Mouse (Mus musculus) megakaryocyte, embryonic 14.5 days (primary cell): ENCODE measurements around the gene 4931429L15Rik. TPM values are rescaled to one million over a fixed set of nuclear protein-coding genes. Genes with fewer than 3 reads are reported as not detected.
"Not testable (repeated sequence)": the region's sequence is repeated elsewhere in the genome, so short reads cannot be mapped to it uniquely, and the experiment has no call there.

ENCODE experiments used
- H3K27me3 ChIP-seq: replicated peaks from 2 replicates; pipeline ENCODE3; 2012; ENCODE audit warnings: inconsistent platforms
- H3K36me3 ChIP-seq: replicated peaks from 2 replicates; pipeline ENCODE3; 2012; ENCODE audit warnings: low read length, inconsistent platforms, mixed read lengths
- H3K4me1 ChIP-seq: 2 replicates; pipeline ENCODE4 v1.6.1; 2012; ENCODE audit warnings: inconsistent platforms
- H3K4me3 ChIP-seq: replicated peaks from 2 replicates; pipeline ENCODE3; 2012; ENCODE audit warnings: moderate library complexity, mild to moderate bottlenecking, inconsistent platforms
- H3K9me3 ChIP-seq: 2 replicates; pipeline ENCODE4 v1.6.1; 2012; ENCODE audit warnings: inconsistent platforms
- FLI1 ChIP-seq: IDR thresholded peaks from 2 replicates; pipeline ENCODE4 v1.6.1; 2012; ENCODE audit warnings: low read length, inconsistent platforms, mixed read lengths
- GATA1 ChIP-seq: IDR thresholded peaks from 3 replicates; pipeline ENCODE4 v1.6.1; 2012; ENCODE audit warnings: mixed read lengths, low read length, inconsistent platforms, borderline replicate concordance
- polyA plus RNA-seq: library from polyadenylated mRNA; stranded (reverse); fragments of >175 nt; gene quantifications from 2 replicates; pipeline ENCODE4 v1.2.3, GENCODE M21; 2012; ENCODE audit warnings: low replicate concordance; ENCODE audit not compliant: insufficient read depth

4931429L15Rik gene
- not detected in 2 replicates for polyA plus RNA-seq

DNA sequence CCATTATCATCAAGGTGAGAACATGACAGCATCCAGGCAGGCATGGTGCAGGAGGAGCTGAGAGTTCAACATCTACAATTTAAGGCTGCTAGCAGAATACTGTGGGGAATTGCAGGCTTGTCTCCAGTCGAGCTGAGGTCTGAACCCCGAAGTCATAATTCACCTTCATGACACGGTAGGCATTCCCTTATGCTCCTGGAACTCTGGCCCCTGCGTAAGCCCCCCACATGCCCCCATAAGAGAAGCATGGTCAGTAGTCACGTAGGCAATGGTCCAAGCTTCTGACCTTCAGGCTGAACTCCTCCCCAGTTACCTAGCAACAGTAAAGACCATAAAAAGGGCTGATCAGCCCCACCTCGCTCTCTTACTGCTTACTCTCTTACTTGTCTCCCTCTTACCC, at the start of gene 4931429L15Rik:
4931429L15Rik (minus strand) TSS at position 101 of the 400 bp plus-strand sequence.
- not testable (repeated sequence) for H3K4me3 ChIP-seq, H3K4me1 ChIP-seq, H3K36me3 ChIP-seq
- peaks cover 22% of the 10 kb centered on the region for H3K9me3 ChIP-seq
- H3K27me3 ChIP-seq = peaks cover 61% of the 10 kb centered on the region

DNA sequence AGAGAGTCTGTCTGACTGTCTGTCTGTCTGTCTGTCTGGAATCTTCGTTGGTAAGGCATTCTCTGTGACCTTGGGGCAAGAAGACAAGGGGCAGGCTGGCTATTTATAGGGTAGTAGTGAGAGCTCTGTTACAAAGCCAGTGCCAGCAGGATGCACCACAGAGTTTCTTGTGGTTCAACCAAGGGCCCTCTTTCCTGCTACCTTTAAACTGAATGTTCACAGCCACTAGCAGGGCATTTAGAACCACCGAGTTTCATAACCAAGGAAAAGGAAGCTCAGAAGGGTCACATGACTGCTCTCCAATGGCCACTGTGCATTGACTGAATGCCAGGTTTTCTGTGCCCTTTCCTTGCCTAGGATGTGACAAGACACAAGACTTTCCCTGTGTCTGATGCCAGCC, 42.7 kb upstream of the 4931429L15Rik start:
- Histone ChIP-seq H3K4me3 (no peak overlapping the region), H3K27me3 (peaks cover 2% of the 10 kb centered on the region), H3K9me3 (peaks cover 19% of the 10 kb centered on the region), H3K36me3 (no peaks in the 10 kb centered on the region), H3K4me1 (no peaks in the 10 kb centered on the region)
- no peak for TF ChIP-seq GATA1
- TF ChIP-seq FLI1 = no peak

DNA sequence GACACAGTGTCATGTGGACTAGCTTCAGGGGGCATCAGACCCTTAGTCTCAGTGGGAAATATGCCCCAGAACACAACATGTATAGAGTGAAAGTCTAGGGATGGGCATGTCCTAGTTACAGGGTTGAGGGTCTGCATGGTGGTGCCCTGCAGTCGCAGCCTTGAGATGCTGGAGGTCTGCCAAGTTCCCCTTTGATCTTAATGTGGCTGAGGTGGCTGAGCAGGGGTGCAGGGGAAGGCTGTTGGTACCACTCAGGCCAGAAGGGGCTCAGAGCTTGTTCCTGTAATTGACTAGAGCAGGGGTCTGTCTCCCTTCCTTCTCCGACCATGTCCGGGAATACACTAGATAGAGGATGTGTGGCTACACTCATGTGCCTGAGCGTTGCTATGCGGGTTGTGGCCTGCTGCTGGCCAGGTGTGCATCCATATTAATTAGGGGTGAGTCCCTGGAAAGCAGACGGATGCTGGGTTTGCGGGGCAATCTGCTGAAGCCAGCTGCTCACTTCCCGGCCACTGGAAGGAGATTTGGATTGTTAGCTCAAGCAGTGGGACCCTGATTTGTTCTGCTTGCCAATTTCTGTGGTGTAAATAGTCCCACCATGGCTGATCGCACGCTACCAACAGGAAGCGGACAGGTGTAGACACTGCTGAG, 41.8 kb upstream of the 4931429L15Rik start:
- Histone ChIP-seq H3K4me3 (no peak overlapping the region), H3K27me3 (peaks cover 2% of the 10 kb centered on the region), H3K9me3 (peaks cover 19% of the 10 kb centered on the region), H3K4me1 (no peaks in the 10 kb centered on the region), H3K36me3 (no peaks in the 10 kb centered on the region)
- no peak for TF ChIP-seq FLI1
- no peak for TF ChIP-seq GATA1

DNA sequence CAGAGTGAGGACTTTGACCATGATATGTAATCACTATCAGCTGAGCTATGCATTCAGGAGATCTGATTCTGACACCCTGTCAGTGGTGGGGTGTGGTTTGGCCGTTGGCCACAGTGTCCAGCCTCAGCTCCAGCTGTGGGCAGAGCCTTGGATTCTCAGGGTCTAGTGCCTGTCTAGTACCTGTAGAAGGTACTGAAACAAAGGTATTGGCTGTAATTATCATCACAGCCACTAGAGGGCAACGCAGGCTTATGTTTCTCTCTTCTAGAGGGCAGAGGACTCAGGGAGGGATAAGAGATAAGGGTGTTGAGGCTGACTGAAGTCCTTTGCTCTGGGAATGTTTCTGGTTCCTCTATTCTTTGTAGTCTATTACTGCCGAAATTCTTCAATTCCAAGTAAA, 34.2 kb upstream of the 4931429L15Rik start:
- TF ChIP-seq FLI1 (no peak), GATA1 (no peak)
- H3K36me3 ChIP-seq = no peaks in the 10 kb centered on the region

DNA sequence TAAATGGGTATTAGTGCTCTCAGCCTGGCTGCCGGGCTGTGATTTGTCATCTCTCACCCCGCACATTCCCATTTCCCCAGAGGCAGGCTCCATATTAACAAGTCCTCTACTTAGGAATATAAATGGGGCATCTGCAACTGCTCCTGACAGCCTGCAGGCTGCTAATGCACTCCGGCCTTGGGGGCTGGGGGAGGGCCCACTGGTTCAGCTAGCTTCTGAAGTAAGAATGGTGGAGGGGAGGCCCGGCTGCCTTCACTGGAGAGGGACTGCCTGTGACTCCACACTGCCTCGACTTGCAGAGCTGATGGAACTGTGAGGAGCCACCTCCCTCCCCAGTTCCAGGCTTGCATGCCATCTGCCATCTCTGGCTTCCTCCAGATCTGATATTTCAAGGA, 33.5 kb upstream of the 4931429L15Rik start:
- TF ChIP-seq FLI1 (no peak), GATA1 (no peak)
- H3K4me1 ChIP-seq = peaks cover 4% of the 10 kb centered on the region; the same call in 1 of the 2 replicates
- no peaks in the 10 kb centered on the region for H3K36me3 ChIP-seq
- H3K9me3 ChIP-seq = no peaks in the 10 kb centered on the region
- no peak overlapping the region for H3K4me3 ChIP-seq
- H3K27me3 ChIP-seq = peaks cover 41% of the 10 kb centered on the region

More for the DNA sequence above, 34.2 kb upstream of the 4931429L15Rik start:
- Histone ChIP-seq H3K27me3 (peaks cover 38% of the 10 kb centered on the region), H3K9me3 (no peaks in the 10 kb centered on the region), H3K4me1 (peaks cover 4% of the 10 kb centered on the region; the same call in 1 of the 2 replicates), H3K4me3 (no peak overlapping the region)

DNA sequence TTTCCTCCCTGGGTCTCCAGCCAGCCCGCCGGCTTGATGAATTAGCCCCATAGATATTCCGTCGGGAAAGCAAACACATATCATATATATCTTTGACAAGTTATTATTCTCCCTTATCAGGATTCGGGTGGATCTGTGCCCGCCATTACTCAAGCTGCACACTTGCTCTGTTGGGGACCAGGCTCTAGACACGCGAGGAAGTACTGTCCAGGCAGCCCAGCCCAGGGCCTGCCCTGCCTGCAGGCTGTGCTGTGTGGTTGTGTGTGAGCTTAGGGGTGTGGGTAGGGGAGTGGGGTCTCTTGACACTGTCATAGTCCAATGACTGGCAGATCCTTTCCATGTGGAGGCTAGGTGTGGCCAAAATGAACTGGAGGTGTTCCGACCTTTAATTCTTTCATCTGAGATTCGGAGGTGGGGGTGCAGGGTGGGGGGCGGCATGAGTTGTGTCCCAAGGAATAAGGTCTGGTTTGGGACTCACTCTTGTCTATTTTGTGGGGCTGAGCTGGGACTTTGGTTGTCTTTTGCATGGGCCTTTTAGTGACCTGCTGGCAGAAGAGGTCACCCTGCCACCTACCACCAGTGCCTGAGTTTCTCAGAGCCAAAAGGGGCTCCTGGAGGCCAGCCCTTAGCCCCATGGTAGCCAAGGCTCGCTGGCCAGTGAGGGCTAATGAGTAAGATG, 33.0 kb upstream of the 4931429L15Rik start:
- H3K4me1 ChIP-seq = peaks cover 4% of the 10 kb centered on the region; the same call in 1 of the 2 replicates
- H3K36me3 ChIP-seq = no peaks in the 10 kb centered on the region
- no peaks in the 10 kb centered on the region for H3K9me3 ChIP-seq
- peaks cover 44% of the 10 kb centered on the region for H3K27me3 ChIP-seq
- H3K4me3 ChIP-seq = no peak overlapping the region
- TF ChIP-seq GATA1 (no peak), FLI1 (no peak)

DNA sequence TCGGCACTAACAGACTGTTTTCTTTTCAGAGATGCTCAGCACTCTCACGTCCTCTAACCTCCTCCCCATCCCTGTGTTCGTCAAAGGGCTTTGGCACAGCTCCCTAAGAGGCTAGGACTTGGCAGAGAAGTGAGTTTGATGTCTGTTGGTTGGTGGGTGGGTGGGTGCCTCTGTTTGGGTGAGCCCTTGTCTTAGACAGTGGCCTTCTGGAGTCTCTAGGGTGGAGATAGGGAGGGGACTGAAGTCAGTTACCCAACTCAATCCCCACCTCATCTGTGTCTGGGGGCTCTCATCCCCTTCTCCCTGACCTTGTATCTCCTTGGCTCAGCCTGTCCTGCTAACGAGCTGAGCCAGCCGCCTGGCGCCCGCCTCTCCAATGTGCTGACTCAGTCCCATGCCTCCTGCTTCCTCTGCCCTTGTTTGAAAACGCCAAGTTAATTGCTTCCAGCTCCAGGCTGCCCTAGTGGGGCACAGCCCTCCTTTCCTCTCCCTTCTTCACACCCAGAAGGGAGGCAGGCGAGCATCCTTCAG, 30.7 kb upstream of the 4931429L15Rik start:
- H3K4me3 ChIP-seq = no peak overlapping the region
- peaks cover 49% of the 10 kb centered on the region for H3K27me3 ChIP-seq
- H3K9me3 ChIP-seq = no peaks in the 10 kb centered on the region
- peaks cover 4% of the 10 kb centered on the region; the same call in 1 of the 2 replicates for H3K4me1 ChIP-seq
- H3K36me3 ChIP-seq = no peaks in the 10 kb centered on the region
- TF ChIP-seq FLI1 (no peak), GATA1 (no peak)

DNA sequence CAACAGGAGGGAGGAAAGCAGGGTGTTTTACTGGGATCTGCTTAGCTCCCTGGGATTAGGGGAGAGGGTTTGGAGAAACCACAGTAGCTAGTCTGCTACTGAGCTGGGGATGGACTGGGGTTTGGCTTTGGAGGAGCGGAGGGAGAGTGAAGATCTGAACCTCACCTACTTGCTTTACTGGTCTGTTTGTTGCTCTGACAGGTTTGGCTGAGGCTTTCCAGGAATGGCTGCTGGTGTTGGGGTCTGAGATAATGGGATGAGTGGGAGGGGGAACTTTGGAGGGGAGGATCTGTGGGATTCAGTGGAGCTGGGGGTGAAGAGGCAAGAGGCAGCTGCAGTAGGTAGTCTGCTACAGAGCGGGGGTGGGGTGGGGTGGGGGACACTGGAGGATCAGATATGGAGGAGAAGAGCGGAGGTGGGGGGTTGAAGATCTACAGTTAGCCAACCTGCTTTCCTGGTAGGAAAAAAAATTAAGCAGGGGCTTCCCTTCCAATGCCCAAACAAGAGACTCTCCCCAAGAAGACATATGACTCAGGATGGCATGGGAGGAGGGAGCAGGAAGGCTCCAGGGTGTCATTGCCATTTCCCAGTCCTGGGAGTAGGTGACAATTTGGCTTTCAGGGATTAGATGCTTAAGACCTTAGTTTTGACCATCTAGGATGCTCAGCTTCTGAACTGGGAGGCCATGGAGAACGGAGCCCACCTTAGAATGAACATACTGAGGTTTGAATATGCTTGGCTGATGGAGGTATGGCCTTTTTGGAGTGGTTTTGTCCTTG, 26.3 kb upstream of the 4931429L15Rik start:
- Histone ChIP-seq H3K27me3 (peaks cover 27% of the 10 kb centered on the region), H3K4me1 (peaks cover 4% of the 10 kb centered on the region; the same call in 1 of the 2 replicates)
- TF ChIP-seq FLI1 (no peak), GATA1 (no peak)

DNA sequence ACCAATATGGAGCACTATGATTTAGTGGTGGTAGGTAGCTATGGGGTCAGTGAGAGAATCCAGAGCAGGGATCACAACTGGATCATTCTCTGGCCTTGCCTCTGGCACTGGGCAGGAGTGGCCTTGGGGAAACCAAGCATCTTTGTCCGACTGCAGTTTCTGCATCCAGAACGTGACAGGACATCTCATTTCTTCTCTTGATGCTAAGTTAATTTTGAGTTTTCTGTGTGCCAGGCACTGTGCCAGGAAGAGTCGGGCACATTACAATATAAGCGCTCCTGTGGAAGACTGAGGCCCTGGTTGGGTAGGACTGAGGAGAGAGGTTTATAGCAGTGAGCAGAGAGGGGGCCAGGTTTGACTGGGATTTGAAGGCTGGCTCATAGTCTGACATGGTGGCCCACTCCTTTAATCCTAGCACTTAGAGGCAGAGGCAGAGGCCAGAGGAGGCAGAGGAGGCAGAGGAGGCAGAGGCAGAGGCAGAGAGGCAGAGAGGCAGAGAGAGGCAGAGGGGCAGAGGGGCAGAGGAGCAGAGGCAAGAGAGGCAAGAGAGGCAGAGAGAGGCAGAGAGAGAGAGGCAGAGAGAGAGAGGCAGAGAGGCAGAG, 19.4 kb upstream of the 4931429L15Rik start:
- TF ChIP-seq GATA1 = no peak
- TF ChIP-seq FLI1 = no peak
- Histone ChIP-seq H3K4me3 (no peak overlapping the region), H3K4me1 (no peaks in the 10 kb centered on the region), H3K9me3 (no peaks in the 10 kb centered on the region), H3K36me3 (no peaks in the 10 kb centered on the region), H3K27me3 (peaks cover 31% of the 10 kb centered on the region)

More for the DNA sequence above, 26.3 kb upstream of the 4931429L15Rik start:
- no peaks in the 10 kb centered on the region for H3K36me3 ChIP-seq
- H3K9me3 ChIP-seq = no peaks in the 10 kb centered on the region
- no peak overlapping the region for H3K4me3 ChIP-seq
